Mouse (Mus musculus): ENCODE measurements around the gene Rnf216.

- TF ChIP-seq CTCF (IDR thresholded peaks at IDR 0.05; ENCODE audit: borderline replicate concordance, insufficient read depth, low read length), result no peak
- no peak for TF ChIP-seq POLR2A (IDR thresholded peaks at IDR 0.05; ENCODE audit: low read depth, low read length)
These were observed 17.5 kb downstream of the Rnf216 start for GRCm38 (mm10) chr5:143095256-143095655.
